Comparison of ENCODE assay signal across 29 mouse cellular contexts in the genomic region with DNA sequence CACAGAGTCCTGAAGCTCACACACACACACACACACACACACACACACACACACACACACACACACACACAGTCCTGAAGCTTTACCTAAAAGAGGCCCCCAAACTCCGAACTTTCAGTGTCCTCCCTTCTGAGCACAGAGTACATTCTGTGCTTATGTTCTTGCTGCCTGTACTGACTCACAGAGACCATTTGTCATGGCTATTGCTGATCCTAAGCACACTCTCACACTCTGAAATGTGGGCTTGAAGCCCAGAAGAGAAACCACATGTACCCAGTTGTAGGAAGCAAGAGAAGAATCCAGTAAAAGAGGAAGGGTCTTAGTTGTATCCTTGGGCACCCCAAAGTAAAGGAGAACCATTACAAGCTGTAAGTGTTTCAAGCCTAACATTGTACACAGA. TPM values are rescaled to one million over a fixed set of nuclear protein-coding genes. Genes with fewer than 3 reads are reported as not detected.
A peak's percentile ranks its signal among the peaks of the same experiment; 100 is the strongest.
DNase-seq lines count a peak whose midpoint lies in the region; TF ChIP-seq lines count a peak whose summit lies in the region.
"Had no signal": no experiment of that assay in that cellular context is flagged by ENCODE, and none has a peak within 500 bp of the region (broad histone marks: within the 10 kb centered on the region; RNA-seq: fewer than 3 reads in every experiment).

No protein-coding gene starts in this region.

- H3K4me2 ChIP-seq in myocyte (ENCODE audit: low read depth) = peak overlapping the region; percentile 52
- H3K4me2 ChIP-seq: embryonic facial prominence, embryonic 13.5 days; heart, embryonic 12.5 days; hindbrain, embryonic 12.5 days; midbrain, embryonic 13.5 days; neural tube, embryonic 13.5 days had no signal

- H3K79me2 ChIP-seq in myocyte (ENCODE audit: control insufficient read depth, insufficient read depth) = no peaks in the 10 kb centered on the region

- no peak overlapping the region for H3K4me3 ChIP-seq in myocyte
- no peak overlapping the region for H3K4me3 ChIP-seq in layer of hippocampus, adult 2 months
- H3K4me3 ChIP-seq: embryonic facial prominence, embryonic 13.5 days; heart, embryonic 12.5 days; hindbrain, embryonic 12.5 days; midbrain, embryonic 13.5 days; neural tube, embryonic 13.5 days had no signal

- no peaks in the 10 kb centered on the region for H3K27me3 ChIP-seq in myocyte (ENCODE audit: control insufficient read depth, insufficient read depth, insufficient read length)
- H3K27me3 ChIP-seq: CH12.LX; embryonic facial prominence, embryonic 13.5 days; heart, embryonic 12.5 days; hindbrain, embryonic 12.5 days; midbrain, embryonic 13.5 days; neural tube, embryonic 13.5 days had no signal

- no peak overlapping the region for H3K27ac ChIP-seq in layer of hippocampus, adult 2 months
- H3K27ac ChIP-seq: embryonic facial prominence, embryonic 13.5 days; hindbrain, embryonic 12.5 days; midbrain, embryonic 13.5 days; neural tube, embryonic 13.5 days had no signal

- TF ChIP-seq CTCF in layer of hippocampus, adult 2 months (conservative IDR thresholded peaks at IDR 0.05) = no peak

- peak; percentile 8 to 37 for DNase-seq in adrenal gland, postnatal 36 days
- DNase-seq in adrenal gland, postnatal 14 days = no peak
- DNase-seq in 416B (ENCODE audit: low read depth) = peak; percentile 32
- peak; percentile 19 for DNase-seq in brain, adult 2 months (ENCODE audit: low read depth, low spot score)
- no peak for DNase-seq in spleen, postnatal 4 days (ENCODE audit: low spot score in 2 of 2)
- DNase-seq in layer of hippocampus, adult 2 months (ENCODE audit: low spot score in 2 of 2) = no peak
- DNase-seq: B cell, adult 2 months; cerebellum, adult 8-10 months; cerebellum, postnatal 36 days; embryo, embryonic 11 days; heart, adult 18-20 months; heart, postnatal 10 days; kidney, adult 8-10 months; kidney, postnatal 10 days; lung, adult 18-20 months; retina, postnatal 1 day; right cerebral cortex, postnatal 25 days; thymus, adult 2 months had no signal

- H3K36me3 ChIP-seq in myocyte (ENCODE audit: control insufficient read depth, insufficient read depth) = no peaks in the 10 kb centered on the region
- H3K36me3 ChIP-seq: embryonic facial prominence, embryonic 13.5 days; G1E; heart, embryonic 12.5 days; hindbrain, embryonic 12.5 days; midbrain, embryonic 13.5 days; neural tube, embryonic 13.5 days had no signal

- no peak for TF ChIP-seq POLR2A in myocyte (IDR thresholded peaks at IDR 0.05; ENCODE audit: insufficient read length, low read depth)

- no peak overlapping the region for H3ac ChIP-seq in myocyte (ENCODE audit: control insufficient read depth, insufficient read length)

TF ChIP-seq in myocyte, 11 proteins besides CTCF, POLR2A, EP300 and RAD21:
- no peak for TF ChIP-seq REST (IDR thresholded peaks at IDR 0.05; ENCODE audit: insufficient read depth, insufficient read length)
- TF ChIP-seq TCF3 (IDR thresholded peaks at IDR 0.05; ENCODE audit: insufficient read length, low read depth) = no peak
- no peak for TF ChIP-seq USF1 (IDR thresholded peaks at IDR 0.05; ENCODE audit: low read depth)
- TF ChIP-seq MYOD1 (IDR thresholded peaks at IDR 0.05; ENCODE audit: control insufficient read depth in 1 of 3, insufficient read length in 2 of 3, low read depth in 2 of 3) = no peak
- no peak for TF ChIP-seq E2F4 (IDR thresholded peaks at IDR 0.05; ENCODE audit: insufficient read depth)
- TF ChIP-seq CEBPB (IDR thresholded peaks at IDR 0.05; ENCODE audit: insufficient read depth, poor library complexity, severe bottlenecking) = no peak
- TF ChIP-seq TCF12 (IDR thresholded peaks at IDR 0.05; ENCODE audit: insufficient read depth, poor library complexity, severe bottlenecking) = no peak
- no peak for TF ChIP-seq POLR2AphosphoS2 (IDR thresholded peaks at IDR 0.05; ENCODE audit: insufficient read length, low read depth)
- no peak for TF ChIP-seq MAX (IDR thresholded peaks at IDR 0.05; ENCODE audit: low read depth)
- no peak for TF ChIP-seq SRF (IDR thresholded peaks at IDR 0.05; ENCODE audit: control insufficient read depth, insufficient read length, low read depth)
- no peak for TF ChIP-seq MYOG (IDR thresholded peaks at IDR 0.05; ENCODE audit: control insufficient read depth in 1 of 3, insufficient read depth in 1 of 3, insufficient read length in 2 of 3, low read depth in 2 of 3)

RNA-seq across cellular contexts. Expression of gene Cyp2r1, which starts 14.9 kb away (rescaled TPM):
- 1 to 10 TPM; 1.4 to 1.9 TPM for total RNA-seq in adrenal gland, postnatal 36 days (2021)
- total RNA-seq in adrenal gland, postnatal 14 days (2021) = 1.8 and 2.6 TPM in 2 replicates
- not detected for polyA plus RNA-seq in myocyte (2012; fragmentation: generic; extraction: Trizol)
- 1 to 10 TPM; 2.0 to 2.2 TPM for total RNA-seq in layer of hippocampus, adult 2 months (2021)
- total RNA-seq: CH12.LX; gastrocnemius, adult 8-10 months had no signal
- polyA plus RNA-seq: G1E had no signal

RNA-seq across cellular contexts. Expression of gene Calca, which starts 58.5 kb away (rescaled TPM):
- under 1 TPM in 1 of 2 experiments, not detected in 1; 0.66 TPM for total RNA-seq in adrenal gland, postnatal 36 days (2021)
- total RNA-seq in adrenal gland, postnatal 14 days (2021) = not detected in 2 replicates
- polyA plus RNA-seq in myocyte (2012; fragmentation: generic; extraction: Trizol) = 0.23 TPM
- total RNA-seq in layer of hippocampus, adult 2 months (2021) = 1 to 10 TPM; 1.0 to 1.2 TPM
- total RNA-seq: CH12.LX; gastrocnemius, adult 8-10 months; heart, adult 18-20 months; heart, postnatal 10 days; liver, adult 2 months; megakaryocyte, adult 5-6 weeks had no signal
- polyA plus RNA-seq: G1E; liver, adult 2 months had no signal

Comparison
In these comparisons a context has a peak if more than half of its experiments do, and no peak if none do; other contexts are left out.
1. DNase-seq: peak in adrenal gland, postnatal 36 days (2 of 2), 416B (single experiment) and brain, adult 2 months (single experiment); none in adrenal gland, postnatal 14 days (single experiment), spleen, postnatal 4 days (0 of 2) and layer of hippocampus, adult 2 months (0 of 2).